Mouse (Mus musculus) olfactory bulb, adult 2 months (tissue): ENCODE measurements at regions not wholly inside any gene's neighbourhood (a gene's known extent, or its start where the extent isn't known, plus 50 kb on each side); places are given as distances from the start of the nearest gene placed in this dataset.

Experiments
- CTCF ChIP-seq: fragments of 200-500 bp; IDR thresholded peaks from 2 replicates; pipeline ENCODE4 v1.5.1; 2012; ENCODE audit warnings: low read depth, mild to moderate bottlenecking, low read length, moderate library complexity; ENCODE audit not compliant: insufficient read depth
- POLR2A ChIP-seq: fragments of 200-500 bp; IDR thresholded peaks from 2 replicates; pipeline ENCODE4 v1.6.1; 2012; ENCODE audit warnings: mild to moderate bottlenecking, low read depth, low read length, moderate library complexity; ENCODE audit not compliant: insufficient read depth

DNA sequence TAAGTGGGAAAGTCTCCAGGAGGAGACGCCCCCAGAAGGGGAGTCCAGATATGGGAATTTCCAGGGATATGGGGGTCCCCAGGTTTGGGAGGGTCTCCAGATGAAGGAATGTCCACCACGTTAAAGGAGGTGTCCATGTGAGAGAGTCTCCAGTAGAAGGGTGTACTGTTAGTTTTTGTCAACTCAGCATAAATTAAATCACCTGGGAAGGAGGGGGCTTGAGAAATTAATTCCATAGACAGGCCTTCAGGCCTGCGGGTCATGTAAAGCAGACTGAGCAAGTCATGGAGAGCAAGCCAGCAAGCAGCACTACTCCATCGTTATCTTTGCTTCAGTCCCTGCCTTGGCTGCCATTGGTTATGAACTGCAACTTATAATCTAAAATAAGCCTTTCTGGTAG lies 96.2 kb downstream of the Fam53a start:
- TF ChIP-seq CTCF, result no peak
- no peak for TF ChIP-seq POLR2A
